15 mouse cellular contexts compared by ENCODE assay signal in genomic region chr10:128866042-128866441, GRCm38 (mm10). TPM values are rescaled to one million over a fixed set of nuclear protein-coding genes. Genes with fewer than 3 reads are reported as not detected.
DNase-seq lines count a peak whose midpoint lies in the region; ATAC-seq and TF ChIP-seq lines count a peak whose summit lies in the region.
"Had no signal": no experiment of that assay in that cellular context is flagged by ENCODE, and none has a peak within 500 bp of the region (broad histone marks: within the 10 kb centered on the region; RNA-seq: fewer than 3 reads in every experiment).

No protein-coding gene starts in this region.

- no peak for ATAC-seq in embryonic facial prominence, embryonic 11.5 days (replicated peaks; ENCODE audit: insufficient number of reproducible peaks, low FRiP score, low TSS enrichment, low read depth)
- ATAC-seq in liver, embryonic 14.5 days (ENCODE audit: insufficient read depth) = no peak
- ATAC-seq in megakaryocyte progenitor cell, adult 5-6 weeks (replicated peaks; ENCODE audit: poor library complexity) = peak; percentile 79

- TF ChIP-seq CTCF in liver, embryonic 14.5 days (IDR thresholded peaks at IDR 0.05; ENCODE audit: low read depth) = peak; percentile 21; the same call in 1 of the 2 replicates

- no peaks in the 10 kb centered on the region for H3K27me3 ChIP-seq in embryonic facial prominence, embryonic 11.5 days (ENCODE audit: control insufficient read depth, insufficient read depth, low read length)
- no peaks in the 10 kb centered on the region for H3K27me3 ChIP-seq in embryonic facial prominence, embryonic 10.5 days (replicated peaks; ENCODE audit: low read depth, poor library complexity, severe bottlenecking)
- no peaks in the 10 kb centered on the region for H3K27me3 ChIP-seq in liver, embryonic 14.5 days (ENCODE audit: control insufficient read depth, insufficient read depth, low read length)
- H3K27me3 ChIP-seq: liver, embryonic 15.5 days had no signal

- H3K4me3 ChIP-seq in embryonic facial prominence, embryonic 11.5 days (ENCODE audit: low read depth, low read length) = no peak overlapping the region
- H3K4me3 ChIP-seq in embryonic facial prominence, embryonic 10.5 days = no peak overlapping the region
- H3K4me3 ChIP-seq in liver, embryonic 14.5 days (ENCODE audit: insufficient read depth in 1 of 2, low read depth in 2 of 2, low read length in 2 of 2) = no peak overlapping the region
- H3K4me3 ChIP-seq: liver, embryonic 15.5 days had no signal

- no peak overlapping the region for H3K4me2 ChIP-seq in embryonic facial prominence, embryonic 11.5 days (ENCODE audit: low read depth, low read length)
- no peak overlapping the region for H3K4me2 ChIP-seq in liver, embryonic 14.5 days (ENCODE audit: low read depth)
- H3K4me2 ChIP-seq: liver, embryonic 15.5 days; midbrain, embryonic 11.5 days had no signal

- H3K4me1 ChIP-seq in embryonic facial prominence, embryonic 11.5 days (ENCODE audit: control insufficient read depth, insufficient read depth, low read length) = no peaks in the 10 kb centered on the region
- no peaks in the 10 kb centered on the region for H3K4me1 ChIP-seq in embryonic facial prominence, embryonic 10.5 days
- H3K4me1 ChIP-seq in liver, embryonic 14.5 days (replicated peaks; ENCODE audit: control insufficient read depth in 2 of 2, insufficient read depth in 2 of 2, low read length in 1 of 2) = no peaks in the 10 kb centered on the region
- H3K4me1 ChIP-seq: liver, embryonic 15.5 days had no signal

- H3K9me3 ChIP-seq in embryonic facial prominence, embryonic 11.5 days (replicated peaks; ENCODE audit: control insufficient read depth, low read length) = no peaks in the 10 kb centered on the region
- H3K9me3 ChIP-seq in embryonic facial prominence, embryonic 10.5 days = no peaks in the 10 kb centered on the region
- no peaks in the 10 kb centered on the region for H3K9me3 ChIP-seq in liver, embryonic 14.5 days (ENCODE audit: control insufficient read depth, low read length)
- H3K9me3 ChIP-seq: liver, embryonic 15.5 days had no signal

- no peak overlapping the region for H3K27ac ChIP-seq in embryonic facial prominence, embryonic 11.5 days (replicated peaks; ENCODE audit: low read depth, low read length)
- H3K27ac ChIP-seq in embryonic facial prominence, embryonic 10.5 days (replicated peaks) = no peak overlapping the region
- no peak overlapping the region for H3K27ac ChIP-seq in liver, embryonic 14.5 days
- H3K27ac ChIP-seq: liver, embryonic 15.5 days had no signal

- peaks cover 1% of the 10 kb centered on the region for H3K36me3 ChIP-seq in embryonic facial prominence, embryonic 11.5 days (replicated peaks; ENCODE audit: control insufficient read depth, insufficient read depth, low read depth, low read length)
- H3K36me3 ChIP-seq in embryonic facial prominence, embryonic 10.5 days (replicated peaks) = peaks cover 83% of the 10 kb centered on the region
- H3K36me3 ChIP-seq in liver, embryonic 14.5 days (replicated peaks; ENCODE audit: control insufficient read depth, insufficient read depth, low read depth) = peaks cover 13% of the 10 kb centered on the region

- no peak for TF ChIP-seq EP300 in liver, embryonic 14.5 days (IDR thresholded peaks at IDR 0.05; ENCODE audit: low read depth)

- peak; percentile 21 for DNase-seq in embryonic facial prominence, embryonic 11.5 days (ENCODE audit: low spot score)
- no peak for DNase-seq in embryonic facial prominence, embryonic 10.5 days (ENCODE audit: low spot score)
- no peak for DNase-seq in liver, embryonic 14.5 days (ENCODE audit: low read depth in 3 of 3, low spot score in 3 of 3)
- no peak for DNase-seq in liver
- DNase-seq in ES-CJ7 (ENCODE audit: low read depth, low spot score) = peak; percentile 26
- no peak for DNase-seq in yolk sac, embryonic 10.5 days (ENCODE audit: low spot score)
- no peak for DNase-seq in thymus, adult 18-20 months
- DNase-seq: cerebellum, adult 11 months; embryo, embryonic 11 days; heart, postnatal 14 days; right cerebral cortex, adult 18-20 months; thymus, postnatal 14 days had no signal

- no peak overlapping the region for H3K9ac ChIP-seq in embryonic facial prominence, embryonic 11.5 days (replicated peaks; ENCODE audit: low read length)
- no peak overlapping the region for H3K9ac ChIP-seq in liver, embryonic 14.5 days (replicated peaks)
- H3K9ac ChIP-seq: liver, embryonic 15.5 days had no signal

- 83% methylated on average over 3 of the region's 3 CpGs for WGBS in embryonic facial prominence, embryonic 11.5 days
- WGBS in embryonic facial prominence, embryonic 10.5 days = 89% methylated on average over 3 of the region's 3 CpGs
- 82% methylated on average over 3 of the region's 3 CpGs for WGBS in liver, embryonic 14.5 days (ENCODE audit: insufficient replicate concordance)

RNA-seq across cellular contexts. Expression of gene Gdf11, which starts 25.5 kb away (rescaled TPM):
- polyA plus RNA-seq in embryonic facial prominence, embryonic 11.5 days (2014; fragmentation: Nextera tagmentation; extraction: Ambion mirVana) = 10.5 and 10.9 TPM in 2 replicates
- polyA plus RNA-seq in embryonic facial prominence, embryonic 10.5 days (2016; fragmentation: Nextera tagmentation; extraction: Ambion mirVana) = 11.8 and 12.0 TPM in 2 replicates
- 0.32 and 0.36 TPM in 2 replicates for polyA plus RNA-seq in liver, embryonic 14.5 days (2012; rRNA removed)
- polyA plus RNA-seq in liver, embryonic 14.5 days (2014; fragmentation: Nextera tagmentation; extraction: Ambion mirVana) = 0.16 and 0.23 TPM in 2 replicates
- 0.07 TPM in 1 of 2 replicates, not detected in the other for total RNA-seq in megakaryocyte progenitor cell, adult 5-6 weeks (2015)
- 0.34 TPM in 1 of 2 replicates, not detected in the other for total RNA-seq in megakaryocyte progenitor cell, adult 5-6 weeks (2017)

RNA-seq across cellular contexts. Expression of gene Cd63, which starts 34.7 kb away (rescaled TPM):
- 324 and 334 TPM in 2 replicates for polyA plus RNA-seq in embryonic facial prominence, embryonic 11.5 days (2014; fragmentation: Nextera tagmentation; extraction: Ambion mirVana)
- 274 and 319 TPM in 2 replicates for polyA plus RNA-seq in embryonic facial prominence, embryonic 10.5 days (2016; fragmentation: Nextera tagmentation; extraction: Ambion mirVana)
- 22.5 and 29.6 TPM in 2 replicates for polyA plus RNA-seq in liver, embryonic 14.5 days (2012; rRNA removed)
- 73.0 and 85.0 TPM in 2 replicates for polyA plus RNA-seq in liver, embryonic 14.5 days (2014; fragmentation: Nextera tagmentation; extraction: Ambion mirVana)
- total RNA-seq in megakaryocyte progenitor cell, adult 5-6 weeks (2015) = 210 and 275 TPM in 2 replicates
- 143 and 180 TPM in 2 replicates for total RNA-seq in megakaryocyte progenitor cell, adult 5-6 weeks (2017)

RNA-seq across cellular contexts. Expression of gene Ormdl2, which starts 44.6 kb away (rescaled TPM):
- polyA plus RNA-seq in embryonic facial prominence, embryonic 11.5 days (2014; fragmentation: Nextera tagmentation; extraction: Ambion mirVana) = 47.7 and 48.0 TPM in 2 replicates
- polyA plus RNA-seq in embryonic facial prominence, embryonic 10.5 days (2016; fragmentation: Nextera tagmentation; extraction: Ambion mirVana) = 63.7 and 66.4 TPM in 2 replicates
- polyA plus RNA-seq in liver, embryonic 14.5 days (2012; rRNA removed) = 43.1 and 47.8 TPM in 2 replicates
- polyA plus RNA-seq in liver, embryonic 14.5 days (2014; fragmentation: Nextera tagmentation; extraction: Ambion mirVana) = 80.5 and 83.5 TPM in 2 replicates
- total RNA-seq in megakaryocyte progenitor cell, adult 5-6 weeks (2015) = 58.1 and 62.7 TPM in 2 replicates
- 65.6 and 105 TPM in 2 replicates for total RNA-seq in megakaryocyte progenitor cell, adult 5-6 weeks (2017)

RNA-seq across cellular contexts. Expression of gene Sarnp, which starts 48.9 kb away (rescaled TPM):
- 279 and 318 TPM in 2 replicates for polyA plus RNA-seq in embryonic facial prominence, embryonic 11.5 days (2014; fragmentation: Nextera tagmentation; extraction: Ambion mirVana)
- 259 and 263 TPM in 2 replicates for polyA plus RNA-seq in embryonic facial prominence, embryonic 10.5 days (2016; fragmentation: Nextera tagmentation; extraction: Ambion mirVana)
- 27.1 and 61.2 TPM in 2 replicates for polyA plus RNA-seq in liver, embryonic 14.5 days (2012; rRNA removed)
- 122 and 125 TPM in 2 replicates for polyA plus RNA-seq in liver, embryonic 14.5 days (2014; fragmentation: Nextera tagmentation; extraction: Ambion mirVana)
- total RNA-seq in megakaryocyte progenitor cell, adult 5-6 weeks (2015) = 245 and 268 TPM in 2 replicates
- 250 and 268 TPM in 2 replicates for total RNA-seq in megakaryocyte progenitor cell, adult 5-6 weeks (2017)

RNA-seq across cellular contexts. Expression of gene Rdh5, which starts 56.6 kb away (rescaled TPM):
- polyA plus RNA-seq in embryonic facial prominence, embryonic 11.5 days (2014; fragmentation: Nextera tagmentation; extraction: Ambion mirVana) = 9.2 and 11.4 TPM in 2 replicates
- 11.2 and 11.9 TPM in 2 replicates for polyA plus RNA-seq in embryonic facial prominence, embryonic 10.5 days (2016; fragmentation: Nextera tagmentation; extraction: Ambion mirVana)
- polyA plus RNA-seq in liver, embryonic 14.5 days (2012; rRNA removed) = 12.1 and 12.3 TPM in 2 replicates
- polyA plus RNA-seq in liver, embryonic 14.5 days (2014; fragmentation: Nextera tagmentation; extraction: Ambion mirVana) = 13.6 and 15.8 TPM in 2 replicates
- total RNA-seq in megakaryocyte progenitor cell, adult 5-6 weeks (2015) = 0.90 and 15.7 TPM in 2 replicates
- 0.79 and 2.9 TPM in 2 replicates for total RNA-seq in megakaryocyte progenitor cell, adult 5-6 weeks (2017)

Comparison
In these comparisons a context has a peak if more than half of its experiments do, and no peak if none do; other contexts are left out.
1. DNase-seq: peak in embryonic facial prominence, embryonic 11.5 days (single experiment) and ES-CJ7 (single experiment); none in embryonic facial prominence, embryonic 10.5 days (single experiment), liver, embryonic 14.5 days (0 of 3), liver (single experiment), yolk sac, embryonic 10.5 days (single experiment) and thymus, adult 18-20 months (0 of 2).